Mouse (Mus musculus) lung, postnatal 36 days (tissue): ENCODE results near the gene Fosl2.
A peak's percentile ranks its signal among the peaks of the same experiment; 100 is the strongest.

Experiments used
- DNase-seq: peaks from one replicate; pipeline ENCODE4 v3.0.0; 2022; ENCODE audit warnings: mixed read lengths

The Fosl2 gene

DNA sequence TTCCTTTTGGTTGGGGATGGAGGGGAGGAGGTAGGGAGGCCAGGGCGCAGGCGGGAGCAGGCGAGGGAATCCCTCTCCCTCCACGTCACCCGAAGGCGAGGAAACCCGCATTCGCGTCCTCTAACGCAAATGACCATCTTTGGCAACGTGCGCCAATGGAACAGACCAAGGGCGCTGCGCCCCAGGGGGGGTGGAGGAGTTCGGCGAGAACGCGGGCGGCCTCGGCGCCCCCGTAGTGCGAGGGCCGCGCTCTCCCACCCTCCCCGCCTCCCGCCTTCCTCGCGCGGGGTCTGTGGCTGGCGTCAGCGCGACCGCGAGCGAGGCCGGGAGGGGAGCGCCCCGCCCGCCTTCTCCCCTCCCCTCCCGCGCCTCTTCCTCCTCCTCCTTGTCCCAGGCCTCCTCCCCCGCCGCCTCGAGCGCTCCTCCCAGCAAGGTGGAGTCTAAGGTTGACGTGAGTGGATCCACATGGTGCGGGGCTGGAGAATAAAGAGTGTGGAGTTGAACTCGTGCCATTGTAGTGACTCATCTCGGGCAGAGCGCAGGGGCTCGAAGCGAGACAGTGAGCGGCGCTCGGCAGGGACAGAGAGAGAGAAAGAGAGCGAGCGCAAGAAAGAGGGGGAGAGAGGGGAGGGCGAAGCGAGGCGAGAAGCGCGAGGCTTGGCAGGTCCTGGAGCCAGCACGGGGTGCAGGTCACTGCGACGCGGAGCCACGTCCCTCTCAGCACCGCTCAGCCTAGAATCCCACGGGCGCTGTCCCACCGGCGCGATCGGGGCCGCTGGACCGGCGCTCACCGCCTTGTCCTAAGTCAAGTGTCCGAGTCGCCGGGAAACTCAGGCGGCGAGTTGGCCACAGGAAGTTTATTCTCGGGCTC, at the start of gene Fosl2:
TSS of gene Fosl2 (plus strand) at position 466 of the 871 bp plus-strand sequence.
- DNase-seq, result peak; percentile 98

DNA sequence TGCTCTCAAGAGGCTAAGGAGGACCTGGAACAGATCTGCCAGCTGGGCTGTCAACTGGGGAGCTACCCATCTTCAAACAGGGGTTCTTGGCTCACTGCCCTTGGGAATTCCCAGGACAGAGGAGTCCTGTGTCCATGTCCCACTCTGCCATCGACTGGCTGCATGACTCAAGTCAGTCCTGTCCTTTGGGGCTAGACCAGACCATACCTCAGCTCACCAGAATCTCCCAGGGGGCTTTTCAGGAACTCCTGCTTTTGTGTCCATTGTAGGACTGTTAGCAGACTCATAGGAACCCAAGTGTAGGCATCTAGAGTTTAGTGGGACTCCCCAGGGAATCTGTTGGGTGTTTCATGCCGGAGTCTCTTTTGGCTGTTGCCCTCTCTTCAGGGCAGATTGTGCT, 49.6 kb upstream of the Fosl2 start:
- DNase-seq, result no peak

DNA sequence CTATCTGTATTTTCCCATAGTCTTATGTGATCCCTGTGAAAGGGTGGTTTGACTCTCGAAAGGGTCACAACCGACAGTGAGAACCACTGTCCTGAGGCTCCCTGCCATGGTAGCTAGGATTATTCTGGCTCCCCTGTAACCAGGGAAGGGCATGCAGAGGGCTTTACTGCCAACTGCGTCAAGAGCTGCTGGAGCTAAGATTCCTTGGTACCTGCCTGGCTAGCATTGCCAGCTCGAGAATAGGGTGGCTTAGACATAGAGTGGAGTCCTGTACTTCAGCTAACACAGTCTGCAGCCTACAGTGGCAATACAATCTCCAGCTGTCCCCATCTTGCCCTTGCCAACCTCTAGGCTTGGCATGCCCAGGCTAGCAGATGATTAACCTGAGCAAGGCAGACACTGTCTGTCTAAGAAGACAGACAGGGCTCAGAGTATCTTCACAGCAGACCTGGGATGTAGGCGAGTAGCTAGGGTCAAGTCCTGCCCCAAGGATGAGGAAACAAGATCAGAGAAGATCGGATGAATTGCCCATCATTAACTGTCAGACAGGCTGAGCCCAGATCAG, 49.0 kb upstream of the Fosl2 start:
- no peak for DNase-seq

DNA sequence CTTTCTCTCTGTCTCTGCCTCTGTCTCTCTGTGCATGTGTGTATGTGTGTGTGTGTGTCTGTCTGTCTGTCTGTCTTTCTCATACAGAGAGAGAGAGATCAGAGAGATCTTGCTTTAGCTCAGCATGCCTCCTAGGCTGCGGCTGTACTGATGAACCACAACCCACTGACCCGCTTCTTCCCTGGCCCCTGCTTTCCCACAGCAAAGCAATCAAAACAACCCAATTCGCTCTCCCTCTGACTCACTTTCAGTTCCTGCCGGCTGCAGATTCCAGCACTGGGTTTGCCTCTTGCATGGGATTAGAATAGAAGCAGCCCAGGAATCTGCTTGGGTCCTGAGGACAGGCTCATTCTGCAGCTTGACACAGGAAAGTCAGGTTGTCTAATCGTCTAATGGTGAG, 46.1 kb upstream of the Fosl2 start:
- no peak for DNase-seq

DNA sequence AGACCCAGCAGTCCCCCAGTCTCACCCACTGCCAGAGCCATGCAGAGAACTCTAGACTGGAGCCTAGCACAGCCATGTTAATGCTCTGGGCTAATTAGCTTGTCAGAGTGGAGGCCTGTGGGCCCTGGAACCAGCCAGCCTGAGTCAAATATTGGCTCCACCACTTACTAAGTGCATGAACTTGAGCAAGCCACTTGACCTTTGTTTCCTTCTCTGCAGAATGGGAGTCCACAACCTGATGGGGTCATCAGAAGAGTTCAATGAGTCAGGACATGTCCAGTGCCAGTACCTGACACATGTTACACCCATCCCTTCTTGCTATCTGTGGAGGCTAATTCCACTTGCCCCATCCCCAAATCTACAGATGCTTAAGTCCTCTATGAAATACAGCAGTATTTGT, 43.3 kb upstream of the Fosl2 start:
- DNase-seq, result no peak

DNA sequence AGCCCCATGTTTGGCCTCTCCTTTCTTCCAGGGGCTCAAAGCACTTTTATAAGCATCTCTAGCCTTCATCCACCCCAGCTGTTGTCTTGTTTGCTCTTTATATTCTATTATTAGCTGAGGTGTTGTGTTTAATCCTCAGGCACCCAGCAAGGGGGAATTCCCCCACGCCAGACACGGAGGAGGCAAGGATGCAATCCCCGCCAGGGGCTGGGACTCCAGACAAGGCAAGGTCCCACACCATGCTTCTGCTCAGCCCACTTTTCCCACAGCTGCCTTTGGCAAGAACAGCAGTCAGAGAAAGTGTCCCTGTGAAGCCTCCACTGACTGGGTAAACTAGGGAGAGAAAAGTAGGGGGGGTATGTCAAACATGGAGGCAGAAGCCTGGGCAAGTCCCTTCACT, 36.9 kb upstream of the Fosl2 start:
- DNase-seq, result no peak

DNA sequence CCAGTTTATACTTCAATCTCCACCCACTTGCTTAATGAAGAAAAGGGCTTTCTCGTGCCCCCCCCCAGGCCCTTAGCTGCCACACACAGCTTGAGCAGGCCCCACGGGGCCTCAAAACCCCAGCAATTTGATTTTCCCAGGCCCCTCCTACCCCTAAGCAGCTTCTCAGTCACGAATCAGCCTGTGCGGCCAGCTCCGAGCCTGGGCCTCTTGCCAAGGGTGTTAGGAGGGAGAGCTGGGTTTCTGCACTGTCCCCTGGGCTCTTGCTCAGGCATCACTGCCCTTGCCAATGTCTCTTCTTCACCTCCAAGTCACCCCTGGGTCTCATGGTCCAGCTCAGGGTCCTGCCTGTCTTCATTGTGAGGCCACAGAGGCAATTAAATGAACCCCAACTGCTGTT, 33.1 kb upstream of the Fosl2 start:
- peak; percentile 38 for DNase-seq

DNA sequence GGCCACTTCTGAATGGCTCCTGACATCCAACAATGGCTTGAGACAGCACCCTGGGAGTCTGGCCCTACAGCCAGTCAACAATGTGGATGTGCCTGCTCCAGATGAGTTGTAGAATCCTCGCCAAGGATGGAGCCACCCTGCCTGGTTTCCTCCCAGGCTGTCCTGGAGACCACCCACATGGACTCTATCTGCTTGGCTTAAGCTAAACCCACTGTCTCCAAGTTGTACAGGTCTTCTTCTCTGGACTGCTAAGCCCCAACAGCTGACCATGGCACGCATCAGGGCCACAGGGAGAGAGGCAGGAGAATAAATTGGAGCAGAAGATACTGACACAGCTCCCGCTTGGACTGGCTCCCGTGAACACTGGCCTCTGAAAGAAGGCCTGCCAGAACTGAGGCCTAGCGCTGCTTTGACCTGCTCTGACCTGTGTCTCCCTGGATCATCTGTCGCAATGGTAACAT, 32.6 kb upstream of the Fosl2 start:
- DNase-seq, result peak; percentile 29

DNA sequence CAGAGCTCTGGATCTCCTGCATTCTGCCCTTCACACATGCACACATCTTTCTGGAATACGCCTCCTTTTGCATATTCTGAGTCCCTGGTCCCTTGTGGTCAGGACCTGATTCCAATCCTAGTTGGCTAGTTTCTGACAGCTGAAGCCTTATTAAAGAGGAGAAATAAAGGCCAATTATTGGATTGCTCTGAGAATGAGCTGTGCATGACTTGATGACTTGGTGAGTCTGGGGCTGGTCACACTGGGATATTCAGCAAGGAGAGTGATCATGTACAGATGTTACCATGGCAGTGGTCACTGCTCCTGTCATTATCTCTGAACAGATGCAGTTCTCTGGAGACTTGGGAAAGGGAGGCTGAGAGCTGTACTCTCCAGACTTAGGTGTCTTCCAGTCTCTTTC, 32.1 kb upstream of the Fosl2 start:
- DNase-seq, result no peak

DNA sequence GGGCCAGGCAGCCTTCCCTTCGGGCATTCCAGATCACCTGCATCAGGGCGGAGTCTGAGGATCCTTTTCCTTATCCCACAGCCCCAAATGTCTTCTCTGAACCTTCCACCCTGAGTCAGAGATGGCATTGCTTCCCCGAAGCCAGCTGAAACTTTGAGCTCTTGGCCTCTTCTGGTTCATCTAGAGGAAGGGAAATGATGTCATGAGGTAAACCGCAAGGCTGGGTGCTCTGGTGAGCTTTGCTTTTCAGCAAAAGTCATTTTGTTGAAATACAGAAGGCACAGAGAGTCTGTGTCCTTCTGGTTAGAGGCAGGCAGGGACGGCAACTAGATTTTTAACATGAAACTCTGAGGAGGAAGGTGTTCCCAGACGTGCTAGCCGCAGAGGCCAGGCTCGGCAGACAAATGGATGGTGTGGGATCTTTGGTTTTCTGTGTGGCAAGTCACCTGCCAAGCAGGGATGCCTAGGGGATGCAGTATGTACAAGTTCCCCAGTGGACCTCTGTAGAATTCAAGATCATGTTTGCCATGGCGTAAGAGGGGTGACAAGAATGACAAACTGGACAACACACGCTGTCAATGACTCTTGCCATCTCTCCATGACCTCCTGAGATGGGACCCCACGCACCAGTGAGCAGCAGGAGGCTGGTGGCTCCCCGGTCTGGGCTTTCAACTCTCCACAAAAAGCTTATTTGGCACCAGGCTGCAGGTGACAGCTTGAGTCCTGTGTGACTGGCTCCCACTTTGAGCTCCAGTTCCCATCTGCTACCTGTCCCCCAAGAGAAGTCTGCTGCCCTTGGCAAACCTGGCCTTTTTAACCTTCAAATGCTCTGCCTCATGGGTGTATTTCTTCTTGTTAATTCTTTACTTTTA, 31.2 kb upstream of the Fosl2 start:
- DNase-seq, result peak; percentile 52

DNA sequence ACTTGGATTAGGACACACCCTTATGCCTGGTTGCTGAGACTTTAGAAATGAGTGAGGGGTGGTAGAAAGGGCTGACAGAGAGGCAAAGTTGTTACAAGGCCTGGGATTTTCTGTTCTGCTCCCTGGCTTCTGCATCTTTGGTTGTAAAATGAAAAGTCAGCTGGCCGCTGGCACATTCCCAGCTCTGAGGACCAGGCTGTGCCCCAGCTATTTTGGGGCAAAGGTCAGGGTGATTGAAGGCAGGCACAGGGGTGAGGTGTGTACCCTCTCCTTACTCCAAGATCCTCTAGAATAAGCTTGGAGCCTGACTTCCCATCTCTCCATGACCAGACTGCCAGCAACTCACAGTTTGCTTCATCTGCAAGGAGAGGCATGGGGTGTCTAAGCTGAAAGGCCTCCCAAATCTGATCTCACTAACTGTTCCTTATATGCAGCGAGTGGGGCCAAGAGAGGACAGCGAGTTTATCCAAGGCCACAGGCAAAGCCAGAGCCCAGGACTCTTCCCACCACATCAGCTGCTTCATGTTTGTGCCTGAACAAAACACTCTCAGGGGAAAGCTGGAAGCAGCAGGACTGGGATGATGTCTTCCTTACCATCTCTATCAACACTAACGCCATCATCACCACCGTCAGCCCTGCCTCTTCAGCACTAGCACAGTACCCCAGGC, 29.0 kb upstream of the Fosl2 start:
- no peak for DNase-seq

DNA sequence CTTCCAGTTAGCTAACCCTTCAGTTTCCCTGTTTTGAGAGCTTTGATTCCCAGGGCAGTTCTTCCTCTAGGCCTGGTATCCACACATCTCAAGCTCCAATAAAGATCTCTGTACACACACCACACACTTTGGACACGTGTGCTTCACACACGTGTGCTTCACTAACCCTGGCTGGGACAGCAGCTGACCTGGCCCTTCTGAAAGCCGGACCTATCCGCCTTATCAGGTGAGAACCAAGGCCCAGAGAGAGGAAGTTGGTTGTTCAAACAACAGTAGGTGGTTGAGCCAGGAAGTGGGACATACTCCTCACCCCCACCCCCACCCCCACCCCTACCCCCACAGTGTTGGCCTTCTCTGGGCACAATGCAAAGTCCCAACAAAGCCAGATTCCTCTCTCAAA, 24.9 kb upstream of the Fosl2 start:
- no peak for DNase-seq

DNA sequence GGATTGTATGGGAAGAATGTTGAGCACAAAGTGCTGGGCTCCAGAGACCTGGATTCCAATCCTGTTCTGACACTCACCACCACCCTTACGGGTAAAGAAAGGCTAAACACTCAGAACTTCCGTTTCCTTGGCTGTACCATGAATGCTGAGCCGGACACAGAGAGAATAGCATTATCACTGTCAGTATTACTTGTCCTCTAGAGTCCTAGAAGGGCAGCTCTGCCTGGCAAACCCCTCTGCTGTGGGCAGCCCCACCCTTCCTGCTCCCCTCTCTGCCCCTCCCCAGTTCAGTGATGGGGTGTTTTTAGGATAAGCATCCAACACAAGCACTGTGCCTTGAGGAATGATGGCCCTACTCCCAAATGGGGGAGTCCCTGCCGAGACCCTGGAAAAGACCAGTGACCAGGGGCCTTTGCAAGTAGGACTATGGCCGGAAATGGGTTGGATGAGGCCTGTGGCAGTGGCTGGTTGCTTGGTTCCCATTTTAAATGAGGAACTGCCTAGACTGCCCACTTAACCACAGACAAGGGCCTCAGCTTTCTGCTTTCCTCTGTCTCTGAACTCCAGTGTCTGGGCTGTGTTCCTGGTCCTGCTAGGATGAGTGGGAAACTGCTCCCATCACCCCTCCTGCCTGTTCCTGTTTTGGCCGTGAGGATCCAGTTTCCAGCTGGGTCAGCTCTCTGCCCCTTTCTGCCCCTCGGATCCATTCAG, 23.2 kb upstream of the Fosl2 start:
- DNase-seq, result no peak

DNA sequence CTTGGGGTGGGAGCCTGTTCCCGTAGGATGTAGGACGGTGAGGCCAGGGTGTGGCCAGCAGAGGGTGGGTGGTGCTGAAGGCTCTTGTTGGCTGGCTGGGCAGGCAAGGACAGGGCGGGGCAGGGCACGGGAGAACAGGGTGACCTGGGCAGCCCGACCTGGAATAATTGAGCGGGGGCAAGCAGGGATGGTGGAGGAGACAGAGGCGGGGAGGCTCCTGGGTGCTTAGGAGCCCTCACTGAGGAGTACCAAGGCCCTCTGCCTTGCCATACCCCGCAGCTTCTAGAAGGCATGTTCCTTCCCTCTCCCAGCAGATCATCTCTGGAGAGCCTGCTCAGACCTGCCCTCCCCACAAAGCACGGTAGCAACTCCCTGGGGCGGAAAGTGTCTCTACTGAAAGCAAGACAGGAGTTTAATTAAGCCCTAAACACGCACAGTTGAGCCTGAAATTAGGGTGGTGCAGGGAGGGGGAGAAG, 14.7 kb upstream of the Fosl2 start:
- DNase-seq, result peak; percentile 54

DNA sequence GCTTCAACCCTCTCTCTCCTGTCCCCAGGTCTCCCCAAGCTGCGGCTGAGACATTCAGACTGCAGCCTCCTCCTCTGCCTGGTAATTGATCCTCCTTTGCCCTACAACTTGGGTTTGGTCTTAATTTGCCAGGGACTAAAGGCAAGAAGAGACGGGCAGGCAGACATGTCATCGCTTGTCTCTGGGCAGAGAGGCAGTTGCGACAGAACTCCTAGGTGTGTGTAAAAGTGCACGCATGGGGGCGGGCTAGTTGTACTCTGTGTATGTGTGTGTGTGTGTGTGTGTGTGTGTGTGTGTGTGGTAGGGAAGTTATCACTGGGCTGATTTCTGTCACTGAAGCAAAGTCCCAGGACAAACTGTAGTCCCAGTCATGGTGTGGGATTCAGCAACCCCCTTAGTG, 13.7 kb upstream of the Fosl2 start:
- DNase-seq, result peak; percentile 49

DNA sequence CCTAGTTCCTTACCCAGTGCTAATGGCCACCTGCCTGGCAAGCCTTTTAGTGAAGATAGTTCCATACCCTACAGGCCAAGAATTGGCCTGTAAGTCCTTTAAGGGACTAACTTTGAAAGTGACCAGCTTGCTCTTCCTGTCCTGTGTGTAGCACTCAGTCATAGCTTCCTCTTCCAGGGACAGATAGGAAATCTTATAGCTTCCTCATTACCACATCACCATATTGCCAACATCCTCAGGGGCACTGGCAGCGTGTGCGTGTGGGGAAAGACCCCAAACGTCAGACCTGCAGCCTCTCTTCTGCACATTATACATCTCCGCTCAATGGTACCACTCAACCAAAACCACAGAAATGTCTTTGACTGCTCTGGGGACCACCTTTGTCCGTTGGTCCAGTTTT, 13.2 kb upstream of the Fosl2 start:
- DNase-seq, result no peak

DNA sequence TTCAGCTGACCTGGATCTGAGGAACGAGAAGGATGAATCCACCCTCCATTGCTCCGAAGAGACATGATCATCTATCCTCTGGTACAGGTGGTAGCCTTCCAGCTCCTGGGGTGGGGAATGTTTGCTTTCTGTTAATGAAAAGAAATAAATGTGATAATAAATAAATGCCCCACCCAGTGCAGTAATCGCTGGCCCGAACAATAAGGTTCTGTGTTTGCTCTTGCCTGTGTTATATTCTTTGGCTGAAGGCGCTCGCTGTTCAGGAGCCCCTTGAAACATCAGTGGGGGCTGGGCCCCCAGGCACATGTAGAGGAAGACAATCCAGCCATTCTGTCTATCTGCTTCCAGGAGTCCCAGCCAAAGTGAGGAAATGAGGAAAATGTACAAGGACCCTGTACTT, 10.6 kb upstream of the Fosl2 start:
- DNase-seq, result no peak

DNA sequence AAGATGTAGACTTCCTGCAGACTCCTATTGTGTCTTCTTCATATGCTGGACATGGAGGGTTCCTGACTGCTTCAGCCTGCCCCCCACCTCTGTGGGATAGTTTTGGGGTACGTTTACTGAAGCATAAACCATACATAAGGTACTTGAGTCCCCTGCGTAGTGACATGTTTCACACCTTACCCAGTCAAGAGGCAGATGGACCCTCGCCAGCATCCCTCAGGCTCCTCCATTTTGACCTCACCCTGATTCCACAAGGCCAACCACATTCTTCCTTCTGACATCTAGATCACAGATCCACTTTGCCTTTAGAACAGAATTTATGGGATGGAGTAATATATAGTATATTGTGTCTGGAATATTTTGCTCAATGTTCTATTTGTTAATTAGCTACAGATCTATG, 8.4 kb upstream of the Fosl2 start:
- no peak for DNase-seq

DNA sequence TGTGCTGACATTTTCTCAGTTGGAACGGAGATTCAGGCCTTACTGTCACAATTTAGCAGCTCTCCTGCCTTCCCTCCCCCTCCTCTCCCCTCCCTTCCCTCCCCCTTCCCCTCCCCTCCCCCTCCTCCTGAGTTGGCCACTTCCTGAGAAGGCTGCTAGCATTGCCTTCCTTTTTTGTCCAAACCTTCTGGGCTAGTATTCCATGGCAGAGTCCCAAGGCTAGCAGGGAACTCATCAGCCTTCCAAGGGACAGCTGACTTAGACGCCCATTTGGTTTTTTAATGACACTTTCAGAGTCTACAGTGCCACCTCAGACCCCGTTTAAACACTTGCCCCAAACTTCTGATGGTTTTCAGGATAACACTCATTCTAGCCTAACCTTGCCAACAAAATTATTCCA, 7.7 kb upstream of the Fosl2 start:
- no peak for DNase-seq

DNA sequence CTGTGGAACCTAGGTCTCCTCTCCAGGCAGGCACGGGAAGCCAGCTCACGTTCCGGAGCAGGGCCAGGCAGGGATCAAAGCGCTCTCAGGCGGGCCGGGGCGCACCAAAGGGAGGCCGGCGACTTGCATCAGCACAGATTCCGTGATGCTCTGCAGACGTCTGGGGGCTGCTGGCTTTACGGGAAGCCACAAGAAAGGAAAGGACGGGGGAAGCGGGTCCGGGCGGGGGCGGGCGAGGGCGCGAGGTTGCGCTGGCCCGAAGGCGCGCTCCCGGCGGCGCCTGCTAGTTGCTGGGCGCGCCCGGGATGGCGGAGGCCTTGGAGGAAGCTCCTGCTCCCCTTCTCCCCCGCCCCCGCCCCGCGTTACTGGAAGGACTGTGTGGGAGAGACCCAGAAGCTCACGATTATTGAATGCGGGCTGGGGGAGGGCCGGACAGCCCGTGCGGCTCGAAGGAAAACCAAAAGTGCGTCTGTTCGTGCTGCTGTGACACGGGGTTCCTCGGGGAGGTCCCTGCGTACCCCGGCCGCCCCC, 2.6 kb upstream of the Fosl2 start:
- peak; percentile 57 for DNase-seq

DNA sequence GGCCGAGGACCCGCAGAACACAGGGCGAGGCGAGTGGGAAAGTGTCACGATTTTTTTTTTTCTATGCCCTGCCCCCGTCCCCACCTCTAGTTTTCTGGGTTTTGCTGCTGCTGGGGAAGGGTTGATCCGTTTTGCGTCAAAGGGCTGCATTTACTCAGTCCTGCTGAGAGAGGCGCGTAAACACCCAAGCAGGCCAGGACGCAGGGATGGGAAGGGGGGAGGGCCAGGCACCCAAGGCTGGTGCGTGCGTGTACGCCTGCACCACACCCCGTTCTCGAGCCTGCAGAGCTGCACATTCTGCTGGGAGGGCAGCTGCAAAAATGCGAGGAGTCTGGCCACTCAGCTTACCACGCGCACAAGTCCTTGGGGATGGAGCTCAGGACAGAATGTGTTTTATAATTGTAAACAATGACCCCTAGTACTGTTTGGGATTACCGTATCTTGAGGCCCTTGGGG, 2.0 kb upstream of the Fosl2 start:
- DNase-seq, result peak; percentile 89
